Mouse (Mus musculus): Measurements from ENCODE around the gene Hnrnpl.

Hnrnpl gene

GRCm38 (mm10) chr7:28870901-28871664 lies 62.7 kb downstream of the Hnrnpl start:
- no peak for DNase-seq (ENCODE audit: low read depth, low spot score)
